Mouse (Mus musculus) skeletal muscle tissue, adult 2 months (tissue): ENCODE measurements at regions not wholly inside any gene's neighbourhood (a gene's known extent, or its start where the extent isn't known, plus 50 kb on each side); places are given as distances from the start of the nearest gene placed in this dataset.

Source experiments
- DNase-seq: peaks from one replicate; pipeline ENCODE4 v3.0.0-alpha.2; 2012; ENCODE audit warnings: low read depth, low spot score

DNA sequence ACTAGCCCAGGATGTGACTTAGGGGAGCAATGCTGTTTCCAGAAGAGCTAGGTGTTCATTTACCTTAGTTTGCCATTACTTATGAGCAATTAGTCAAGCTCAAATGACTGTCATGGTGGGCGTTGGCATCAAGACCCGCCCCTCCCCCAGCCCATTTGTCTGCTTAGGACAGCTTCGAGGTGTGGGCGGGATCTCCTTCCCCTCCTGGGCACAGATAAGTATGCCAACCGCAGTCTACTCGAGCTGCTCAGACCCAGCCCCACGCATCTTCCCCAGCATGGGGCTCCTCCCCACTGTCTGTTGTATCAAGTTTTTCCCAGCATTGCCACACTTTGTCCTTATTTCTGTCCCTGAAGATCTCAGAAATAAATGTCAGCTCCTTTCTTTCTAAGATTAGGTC, 179.6 kb downstream of the Sp3 start:
- no peak for DNase-seq

DNA sequence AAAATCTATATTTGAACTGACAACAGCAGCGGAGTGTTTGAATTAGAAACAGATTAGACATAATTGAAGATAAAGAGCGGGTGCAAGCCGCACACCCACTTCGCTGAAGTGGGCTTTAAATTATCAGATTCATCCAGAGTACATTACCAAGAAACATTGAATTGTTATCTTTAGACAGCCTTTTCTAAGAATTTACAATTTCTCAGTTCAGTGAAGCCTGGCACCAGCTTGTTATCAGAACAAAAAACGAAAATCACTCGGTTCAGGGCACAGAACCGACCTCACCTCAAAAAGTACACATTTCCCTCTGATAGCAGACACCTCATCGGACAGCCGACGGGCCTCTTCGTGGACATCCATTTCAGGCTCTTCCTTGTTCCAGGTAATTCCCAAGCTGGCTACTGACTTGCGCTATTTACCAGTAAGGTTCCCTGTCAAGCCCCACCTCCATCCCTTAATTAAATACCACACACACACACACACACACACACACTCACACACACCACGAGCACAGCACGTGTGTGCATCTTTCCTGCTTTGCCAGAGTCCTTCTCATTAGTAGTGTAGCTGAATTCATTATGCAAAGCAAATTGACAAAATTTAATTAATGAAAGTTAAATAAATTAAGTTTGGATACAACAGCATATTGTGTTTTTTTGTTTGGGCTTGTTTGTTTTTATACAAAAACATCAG, 166.8 kb downstream of the Sp3 start:
- DNase-seq: no peak

GRCm38 (mm10) chr2:72825251-72825650, 155.0 kb downstream of the Sp3 start:
- DNase-seq: no peak

DNA sequence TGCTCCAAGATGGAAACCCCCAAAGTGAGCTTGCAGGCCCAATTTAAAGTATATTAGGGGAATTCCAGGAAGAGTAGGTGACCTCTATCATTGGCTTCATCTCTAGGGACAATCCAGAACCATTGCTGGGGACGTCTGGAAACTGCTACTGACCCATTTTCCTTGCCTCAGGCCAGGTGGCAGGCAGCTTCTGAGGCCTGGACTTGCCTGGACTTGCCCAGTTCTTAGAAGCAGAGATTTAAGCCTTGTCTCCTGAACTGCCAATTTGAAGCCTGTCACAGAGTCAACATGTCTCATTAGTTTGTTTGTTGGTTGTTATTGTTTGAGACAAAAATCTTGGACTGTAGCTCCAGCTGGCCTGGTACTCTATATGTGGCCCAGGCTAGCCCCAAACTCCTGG, 151.1 kb downstream of the Sp3 start:
- no peak for DNase-seq

DNA sequence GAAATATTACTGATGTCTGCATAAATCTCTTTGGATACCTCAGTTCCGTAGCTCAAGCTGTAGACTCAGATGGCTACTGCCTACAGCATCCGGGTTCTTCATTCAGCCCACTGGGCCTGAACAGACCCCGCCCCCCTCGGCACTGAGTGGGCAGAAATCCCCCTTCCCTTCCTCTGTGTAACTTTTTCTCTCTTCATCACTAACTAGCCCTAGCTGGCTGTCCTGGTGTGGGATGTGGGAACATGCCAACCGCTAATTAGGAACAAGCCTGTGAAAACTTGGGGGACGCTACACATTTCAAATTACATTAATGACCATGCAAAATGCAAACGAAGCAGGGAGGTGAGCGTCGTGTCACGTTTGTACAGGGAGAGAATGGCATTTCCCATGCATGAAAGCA, 147.5 kb downstream of the Sp3 start:
- DNase-seq: no peak

DNA sequence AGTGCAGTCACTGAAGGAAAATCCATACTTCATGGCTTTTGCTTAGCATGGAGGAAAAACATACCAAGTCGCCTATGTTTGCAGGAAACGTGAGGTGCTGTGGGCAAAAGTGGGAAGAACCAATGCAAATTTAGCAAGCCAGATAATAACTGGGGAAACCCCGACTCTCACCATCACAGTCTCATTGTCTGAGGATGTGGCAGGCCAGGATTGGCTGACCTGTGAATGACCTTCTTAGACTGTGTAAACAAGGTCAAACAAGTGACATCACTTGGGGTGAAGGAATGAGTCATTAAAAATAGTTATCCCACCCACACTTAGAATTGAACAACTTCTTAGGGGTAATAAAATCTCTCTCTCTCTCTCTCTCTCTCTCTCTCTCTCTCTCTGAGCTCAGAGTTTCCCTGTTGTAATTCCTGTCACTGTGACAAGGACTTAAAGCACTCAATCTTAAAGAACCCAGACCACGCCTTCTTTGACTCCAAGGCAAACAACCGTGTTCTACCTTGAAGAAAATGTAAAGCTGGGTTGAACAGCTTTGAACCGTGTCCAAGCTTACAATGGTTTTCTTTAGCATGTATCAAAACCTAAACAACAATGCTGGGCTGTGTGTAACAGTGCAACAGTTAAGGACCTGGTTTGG, 142.0 kb downstream of the Sp3 start:
- peak; percentile 33 for DNase-seq

DNA sequence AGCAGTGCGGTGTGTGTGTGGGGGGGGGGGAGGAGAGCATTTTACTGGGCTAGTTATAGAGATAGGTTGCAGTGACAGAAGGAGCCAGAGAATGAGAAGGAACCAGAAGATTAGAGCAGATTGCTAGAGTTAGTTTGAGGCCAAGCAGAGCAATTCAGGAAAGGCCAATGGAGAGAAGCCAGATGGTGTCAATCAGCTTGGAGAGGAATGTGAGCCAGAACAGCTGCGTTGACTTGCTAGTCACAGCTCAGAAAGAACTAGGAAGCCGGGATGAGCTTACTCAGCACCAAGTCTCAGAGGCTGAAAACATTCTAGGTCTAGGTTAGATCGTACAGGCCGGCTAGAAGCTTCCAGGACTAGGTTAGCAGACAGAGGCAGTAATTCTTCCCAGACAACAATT, 140.6 kb downstream of the Sp3 start:
- no peak for DNase-seq

GRCm38 (mm10) chr2:72841367-72841766, 138.9 kb downstream of the Sp3 start:
- peak; percentile 49 for DNase-seq

DNA sequence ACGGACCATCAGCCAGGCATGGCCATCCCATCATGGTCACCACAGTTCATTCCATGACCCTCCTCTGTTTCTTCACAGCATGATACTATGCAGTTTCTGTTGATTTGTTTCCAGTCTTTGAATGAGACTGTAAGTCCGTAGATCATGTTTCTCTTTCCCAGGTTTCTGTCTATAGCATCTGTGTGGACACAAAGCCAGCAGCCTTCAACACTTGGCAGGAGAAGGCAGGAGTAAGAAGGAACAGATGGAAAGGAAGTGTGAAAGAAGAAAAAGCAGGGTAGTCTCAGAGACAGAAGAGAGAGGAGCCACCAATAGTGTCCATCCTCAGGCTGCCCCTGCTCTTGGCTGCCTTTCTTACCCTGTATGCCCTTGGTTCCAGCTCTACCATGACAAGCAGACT, 136.6 kb downstream of the Sp3 start:
- DNase-seq: no peak

GRCm38 (mm10) chr2:72849441-72850192, 130.6 kb downstream of the Sp3 start:
- no peak for DNase-seq

- DNase-seq: peak; percentile 46
Observed at GRCm38 (mm10) chr2:72852509-72852908, 127.7 kb downstream of the Sp3 start.

DNA sequence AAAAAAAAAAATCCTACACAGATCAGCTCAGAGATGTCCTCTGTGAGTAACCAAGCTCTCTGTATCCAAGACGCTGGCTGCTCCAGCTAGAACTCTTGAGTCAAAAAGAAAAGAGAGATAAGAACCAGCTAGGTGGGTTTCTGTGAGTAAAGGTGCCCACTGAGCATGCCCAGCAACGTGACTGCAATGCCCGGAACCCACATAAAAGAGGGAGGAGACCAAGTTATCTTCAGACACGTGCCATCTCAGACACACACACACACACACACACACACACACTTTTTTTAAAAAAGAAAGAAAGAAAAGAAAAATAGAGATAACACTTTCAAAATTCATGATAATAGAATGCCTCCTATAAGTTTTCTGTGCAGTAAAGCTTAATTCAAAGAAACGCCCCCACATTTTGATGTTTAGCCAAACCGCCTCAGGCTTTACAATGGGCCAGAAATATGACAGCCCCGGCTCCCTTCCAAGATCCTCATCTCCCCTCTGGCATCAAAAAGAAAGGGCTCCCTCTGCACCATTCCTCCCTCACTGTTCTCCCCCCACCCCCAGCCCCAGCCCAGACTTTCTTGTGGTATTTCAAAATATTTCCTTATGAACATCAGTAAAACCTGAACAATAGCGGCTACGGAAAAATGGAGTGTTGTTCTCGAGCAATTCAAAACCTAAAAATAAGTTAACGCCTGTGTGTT, 124.8 kb downstream of the Sp3 start:
- DNase-seq: no peak

- DNase-seq: no peak
Observed at GRCm38 (mm10) chr2:72855971-72856755, 124.1 kb downstream of the Sp3 start.

- no peak for DNase-seq
Observed at GRCm38 (mm10) chr2:72857377-72857776, 122.9 kb downstream of the Sp3 start.

DNA sequence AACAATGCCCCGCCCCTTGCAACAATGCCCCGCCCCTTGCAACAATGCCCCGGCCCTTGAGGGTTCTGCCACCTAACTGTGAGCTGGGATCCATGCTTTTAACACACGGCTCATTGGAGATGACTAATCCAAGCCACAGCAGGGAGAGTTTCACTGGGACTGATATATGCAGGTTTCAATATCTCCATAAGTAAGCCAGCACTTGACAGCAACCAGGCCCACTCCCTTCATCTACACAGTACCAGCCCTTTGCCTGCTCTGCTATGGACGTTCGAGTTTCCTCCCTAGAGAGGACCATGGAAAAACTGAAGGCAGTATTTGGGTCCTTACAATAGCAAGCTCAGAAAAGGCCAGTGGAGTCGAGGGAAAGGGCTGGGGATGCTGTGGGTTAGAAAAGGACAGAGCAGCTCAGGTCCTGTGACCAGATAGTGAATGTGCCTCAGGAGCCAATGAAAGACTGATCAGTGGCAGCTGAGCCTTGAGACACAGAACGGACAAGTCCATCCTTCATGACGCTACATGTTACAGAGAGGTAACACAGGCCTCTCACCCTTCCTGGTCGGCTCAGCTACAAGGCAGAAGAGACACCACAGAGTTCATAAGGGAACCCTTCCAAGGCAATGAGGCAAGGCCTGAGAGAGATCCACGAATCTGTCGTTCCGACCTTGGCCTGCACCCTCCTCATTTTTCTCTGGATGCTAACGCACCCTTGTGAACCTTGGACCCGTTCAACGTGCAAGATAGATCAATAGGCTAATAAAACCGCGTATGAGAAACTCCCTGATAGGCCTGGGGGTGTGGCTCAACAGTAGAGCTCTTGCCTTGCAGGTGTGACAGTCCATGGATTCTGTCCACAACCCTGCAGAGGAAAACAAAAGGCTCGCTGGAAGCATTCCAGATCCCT, 114.5 kb downstream of the Sp3 start:
- DNase-seq: no peak

GRCm38 (mm10) chr2:72866366-72866688, 113.9 kb downstream of the Sp3 start:
- no peak for DNase-seq

GRCm38 (mm10) chr2:72868173-72868572, 112.1 kb downstream of the Sp3 start:
- DNase-seq: no peak

DNA sequence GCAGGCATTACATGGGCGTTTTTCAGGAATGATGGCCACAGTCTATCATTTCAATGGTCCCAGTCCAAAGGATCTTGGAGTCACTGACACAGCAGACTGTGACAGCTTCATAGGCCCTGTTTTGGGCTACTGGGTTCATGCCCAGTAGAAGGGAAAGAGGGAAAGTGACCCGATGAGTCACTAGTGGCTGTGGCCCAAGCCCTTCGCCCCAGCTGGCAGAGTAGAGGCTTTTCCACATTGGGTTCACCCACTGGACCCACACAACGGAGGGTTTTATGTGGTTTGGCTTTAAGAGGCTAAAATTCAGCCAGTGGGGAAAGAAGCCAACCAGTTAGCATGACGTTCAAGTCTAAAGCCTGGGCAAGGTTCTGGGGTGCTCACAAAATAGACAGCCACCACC, 108.4 kb downstream of the Sp3 start:
- peak; percentile 71 for DNase-seq

- no peak for DNase-seq
Observed at GRCm38 (mm10) chr2:72873948-72874347, 106.3 kb downstream of the Sp3 start.

GRCm38 (mm10) chr2:72874533-72874932, 105.7 kb downstream of the Sp3 start:
- DNase-seq: no peak

DNA sequence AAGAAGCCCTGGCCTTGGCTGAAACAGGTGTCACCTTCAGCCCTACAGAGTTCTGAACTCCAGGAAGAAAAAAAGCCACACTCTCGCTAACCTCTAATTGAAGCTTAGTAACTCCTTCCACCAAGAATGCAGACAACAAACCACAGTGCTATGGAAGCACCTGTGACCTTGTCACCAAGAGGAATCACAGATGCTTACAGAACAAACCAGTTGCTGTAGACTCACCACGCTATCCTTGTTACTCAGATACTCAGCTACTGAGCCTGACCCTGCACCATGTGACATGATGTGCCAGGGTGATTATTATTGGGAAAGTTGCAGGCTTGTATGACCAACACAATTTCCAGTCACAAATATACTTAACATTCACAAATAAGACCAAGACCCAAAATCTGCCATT, 104.6 kb downstream of the Sp3 start:
- no peak for DNase-seq
